Mouse (Mus musculus) cerebral cortex, adult 2 months (tissue): Measurements from ENCODE around the gene Gpi1.

Experiments used
- WGBS: fragments of 180-500 bp; shearing (Covaris S2); methylation state at CpG from one replicate; pipeline ENCODE4 v1.1.7; 2018; 5-methylcytosine and 5-hydroxymethylcytosine counted together

Gene Gpi1

DNA sequence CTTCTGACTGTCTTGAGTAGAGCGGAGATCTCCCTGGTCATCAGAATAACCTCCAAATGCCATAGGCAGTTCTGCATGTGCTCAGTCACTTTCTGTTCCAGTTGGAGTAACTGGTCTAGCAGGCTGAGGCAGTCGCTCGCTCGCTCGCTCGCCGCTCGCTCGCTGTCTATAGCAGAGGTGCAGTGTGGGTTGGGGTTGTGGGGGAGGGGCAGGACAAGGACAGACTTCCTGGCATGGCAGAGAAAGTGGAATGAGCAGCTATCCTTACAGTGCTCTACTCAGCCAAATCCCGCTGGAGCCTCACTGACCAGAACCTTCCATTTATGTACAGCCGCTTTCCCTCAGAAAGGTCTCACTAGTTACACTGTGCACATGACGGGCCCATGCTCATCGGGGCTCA is 46.8 kb downstream of the Gpi1 start:
- 91% methylated on average over 13 of the region's 13 CpGs for whole genome bisulfite sequencing

DNA sequence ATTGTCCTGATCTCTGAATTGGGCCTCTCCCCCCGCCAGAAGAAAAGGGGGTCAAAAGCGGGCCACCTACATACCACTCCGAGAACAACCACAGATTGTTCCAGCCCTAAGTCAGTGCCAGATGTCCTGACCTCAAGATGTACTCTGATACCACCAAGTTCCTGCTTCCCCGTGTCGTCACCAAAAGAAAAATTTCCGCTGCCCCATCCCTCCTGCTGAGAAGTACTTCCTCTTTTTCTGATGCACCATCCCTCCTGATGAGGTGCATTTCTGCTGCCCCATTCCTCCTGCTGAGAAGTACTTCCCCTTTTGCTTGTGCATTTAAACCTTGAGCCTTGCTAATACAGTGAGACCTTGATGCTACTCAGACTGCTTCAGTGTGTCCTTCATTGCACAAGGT is 53.9 kb downstream of the Gpi1 start:
- WGBS: 78% methylated on average over 6 of the region's 6 CpGs

DNA sequence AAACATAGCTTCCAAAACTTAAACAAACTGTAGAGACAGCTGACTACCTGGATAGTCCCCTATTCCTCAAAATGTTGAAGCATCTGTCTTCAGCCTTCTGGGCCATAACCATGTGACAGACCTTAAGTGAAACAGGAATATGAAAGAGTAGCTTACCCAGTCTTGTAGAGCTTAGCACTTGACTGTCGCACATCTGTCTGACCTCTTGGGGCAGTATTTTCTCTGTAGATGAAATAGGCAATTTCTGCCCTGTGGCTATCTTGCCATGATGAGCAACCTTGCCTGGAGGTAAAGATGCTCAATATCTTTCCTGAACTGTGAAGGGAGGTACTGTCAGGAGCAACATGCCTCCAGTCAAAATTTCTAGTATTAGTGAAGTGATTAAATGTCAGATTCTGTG is 57.9 kb downstream of the Gpi1 start:
- 77% methylated on average over 1 of the region's 1 CpGs for WGBS

DNA sequence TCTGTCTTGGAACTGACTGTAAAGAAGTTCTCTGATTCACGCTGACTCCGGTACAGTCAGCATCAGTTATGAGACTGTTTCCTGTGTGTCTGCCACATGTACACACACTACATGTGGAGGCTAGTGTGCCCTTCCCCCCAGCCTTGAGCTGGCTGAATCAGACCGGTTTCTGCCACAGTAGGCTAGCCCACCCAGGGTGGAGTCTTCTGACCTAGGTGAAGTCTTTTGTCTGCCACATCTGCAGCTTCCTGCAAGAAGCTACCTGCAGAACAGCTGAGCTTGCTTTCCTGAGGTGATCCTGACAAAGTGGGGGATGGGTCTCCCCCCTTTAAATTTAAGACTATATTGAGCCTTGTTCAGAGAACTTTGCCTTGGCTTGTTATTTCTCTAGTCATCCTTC is 60.7 kb downstream of the Gpi1 start, which contains the start of gene Uba2:
Gene Uba2, minus strand, starts transcription at position 146 of the 400 bp plus-strand sequence.
- WGBS: 78% methylated on average over 3 of the region's 3 CpGs

GRCm38 (mm10) chr7:34168470-34169251 is 61.5 kb downstream of the Gpi1 start:
- WGBS: 9% methylated on average over 30 of the region's 30 CpGs

- WGBS: under 1% methylated on average over 54 of the region's 54 CpGs
These were observed 62.2 kb downstream of the Gpi1 start for GRCm38 (mm10) chr7:34167766-34168469.

- WGBS: 44% methylated on average over 4 of the region's 4 CpGs
These were observed 63.3 kb downstream of the Gpi1 start for GRCm38 (mm10) chr7:34166850-34167249.

DNA sequence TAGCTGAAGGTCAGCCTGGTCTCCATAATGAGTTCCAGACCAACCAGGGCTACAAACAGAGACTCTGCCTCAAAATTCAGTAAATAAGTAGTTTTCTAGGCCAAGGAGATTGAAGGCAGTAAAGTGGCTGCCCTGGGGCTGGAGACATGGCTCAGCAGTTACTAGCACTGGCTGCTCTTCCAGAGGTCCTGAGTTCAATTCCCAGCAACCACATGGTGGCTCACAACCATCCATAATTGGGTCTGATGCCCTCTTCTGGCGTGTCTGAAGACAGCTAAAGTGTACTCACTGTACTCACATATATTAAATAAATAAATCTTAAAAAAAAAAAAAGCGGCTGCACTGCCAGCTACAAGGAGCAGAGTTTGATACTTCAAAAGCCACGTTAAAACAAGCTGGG is 64.1 kb downstream of the Gpi1 start:
- 63% methylated on average over 3 of the region's 3 CpGs for WGBS

DNA sequence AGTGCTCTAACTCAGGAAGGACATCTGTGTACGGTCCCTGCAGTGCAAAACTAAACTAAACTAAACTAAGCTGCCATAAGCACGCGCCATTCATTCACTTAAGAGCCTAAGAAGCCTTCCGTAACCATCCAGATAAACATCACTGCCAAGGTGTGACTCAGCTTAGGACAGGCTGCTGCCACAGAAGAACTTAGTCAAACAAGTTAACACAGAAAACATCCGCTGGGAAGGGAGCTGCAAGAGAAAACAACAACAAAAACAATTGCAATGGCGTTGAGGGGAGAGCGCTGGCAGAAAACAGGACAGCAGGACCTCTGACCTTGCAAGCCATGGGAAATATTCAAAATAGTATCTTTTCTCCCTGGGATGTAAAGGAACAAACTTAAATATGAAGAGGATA is 65.5 kb downstream of the Gpi1 start:
- WGBS: 83% methylated on average over 7 of the region's 7 CpGs

DNA sequence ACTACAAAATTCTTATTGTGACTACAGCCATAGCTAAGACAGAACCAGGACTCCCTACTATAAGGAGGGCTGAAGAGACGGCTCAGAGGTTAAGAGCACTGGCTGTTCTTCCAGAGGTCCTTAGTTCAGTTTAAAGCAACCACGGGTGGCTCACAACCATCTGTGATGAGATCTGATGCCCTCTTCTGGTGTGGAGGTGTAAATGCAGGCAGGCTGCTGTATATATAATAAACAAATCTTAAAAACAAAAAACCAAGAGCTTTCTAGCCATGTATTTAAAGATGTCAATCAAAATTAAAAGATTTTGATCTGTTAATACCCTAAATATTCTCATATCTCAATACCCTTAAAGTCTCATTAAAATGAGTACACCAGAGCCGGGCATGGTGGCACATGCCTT is 71.0 kb downstream of the Gpi1 start:
- 94% methylated on average over 3 of the region's 3 CpGs for WGBS

DNA sequence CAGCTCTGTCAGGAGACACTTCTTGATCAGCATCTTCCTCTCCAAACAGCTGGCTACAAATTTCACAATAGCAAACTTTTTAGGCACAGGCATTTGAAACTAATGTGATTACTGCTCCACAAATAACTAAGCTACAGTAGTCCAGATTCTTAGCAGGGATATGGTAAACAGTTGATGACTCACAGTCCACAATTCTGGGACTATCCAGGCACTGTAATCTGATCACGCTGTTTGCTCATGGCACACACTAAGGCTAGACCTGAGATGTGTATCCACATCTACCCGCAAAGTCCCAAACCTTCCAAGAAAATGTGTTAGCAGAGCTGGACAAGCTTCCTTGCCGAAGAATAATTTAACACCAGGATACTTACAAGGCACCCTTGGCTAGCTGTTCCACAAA is 72.1 kb downstream of the Gpi1 start:
- WGBS: 73% methylated on average over 3 of the region's 3 CpGs
